Mouse (Mus musculus): ENCODE results near the gene Adig.

Gene Adig

DNA sequence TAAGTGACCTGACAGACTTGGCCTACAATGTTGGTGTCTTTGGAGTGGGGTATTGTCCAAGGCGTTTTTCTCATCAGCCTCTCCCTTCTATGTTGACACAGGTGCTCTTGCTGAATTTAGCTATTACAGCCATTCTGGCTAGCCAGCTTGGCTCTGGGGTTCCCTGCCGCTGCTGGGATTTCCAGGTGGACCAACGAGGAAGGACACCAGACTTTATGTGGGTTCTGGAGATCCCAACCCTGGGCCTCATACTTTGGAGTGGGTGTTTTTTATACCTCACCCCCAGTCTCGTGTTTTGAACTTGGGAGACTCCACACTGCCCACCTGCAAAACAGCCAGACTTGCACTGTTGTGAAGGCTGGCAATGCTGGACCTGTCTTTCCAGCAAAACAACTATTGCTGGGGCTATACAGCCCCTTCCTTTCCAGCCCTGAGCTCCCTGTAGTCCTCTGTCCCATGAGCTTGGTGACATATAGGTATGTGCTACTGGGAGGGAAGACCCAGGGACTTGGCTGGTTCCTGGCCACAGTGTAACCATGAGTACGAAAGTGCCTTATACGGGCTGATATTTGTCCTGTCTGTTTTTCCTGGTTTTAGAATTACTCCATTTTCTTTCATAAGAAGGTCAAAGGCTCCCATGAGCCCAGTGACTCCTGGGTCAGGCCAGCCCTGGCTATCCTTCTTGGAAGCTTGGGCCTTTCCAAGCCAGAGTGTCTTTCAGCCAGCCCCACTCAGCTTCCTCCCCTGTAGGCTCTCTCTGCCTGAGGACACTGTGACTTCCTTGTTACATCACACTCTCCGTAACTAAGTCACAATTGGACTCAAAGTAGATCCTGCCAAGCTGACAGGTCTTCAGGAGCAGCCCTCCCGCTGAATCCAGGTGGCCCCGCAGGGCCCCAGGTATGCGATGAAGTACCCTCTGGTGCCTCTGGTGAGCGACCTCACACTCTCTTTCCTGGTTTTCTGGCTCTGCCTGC is at the start of gene Adig:
Gene Adig, plus strand, starts transcription at position 777 of the 977 bp plus-strand sequence.
- DNase-seq (ENCODE audit: low read depth): no peak

- no peak for DNase-seq (ENCODE audit: low read depth)
These were observed 46.0 kb upstream of the Adig start for GRCm38 (mm10) chr2:158456451-158456850.

- DNase-seq (ENCODE audit: low read depth): no peak
These were observed 44.8 kb upstream of the Adig start for GRCm38 (mm10) chr2:158457610-158458009.

- DNase-seq (ENCODE audit: low read depth): no peak
These were observed 40.0 kb upstream of the Adig start for GRCm38 (mm10) chr2:158462450-158462849.

- DNase-seq (ENCODE audit: low read depth): no peak
These were observed 28.3 kb upstream of the Adig start for GRCm38 (mm10) chr2:158474159-158474558.

GRCm38 (mm10) chr2:158477640-158478039 is 24.8 kb upstream of the Adig start:
- no peak for DNase-seq (ENCODE audit: low read depth)

GRCm38 (mm10) chr2:158498457-158498856 is 4.0 kb upstream of the Adig start:
- DNase-seq (ENCODE audit: low read depth): no peak

- DNase-seq (ENCODE audit: low read depth): no peak
These were observed 814 bp downstream of the Adig start for GRCm38 (mm10) chr2:158503226-158503625.

- DNase-seq (ENCODE audit: low read depth): no peak
These were observed 1.3 kb downstream of the Adig start for GRCm38 (mm10) chr2:158503671-158504070.

- DNase-seq (ENCODE audit: low read depth): no peak
These were observed 4.1 kb downstream of the Adig start for GRCm38 (mm10) chr2:158506475-158506874.

- DNase-seq (ENCODE audit: low read depth): no peak
These were observed 4.6 kb downstream of the Adig start for GRCm38 (mm10) chr2:158507046-158507445.

DNA sequence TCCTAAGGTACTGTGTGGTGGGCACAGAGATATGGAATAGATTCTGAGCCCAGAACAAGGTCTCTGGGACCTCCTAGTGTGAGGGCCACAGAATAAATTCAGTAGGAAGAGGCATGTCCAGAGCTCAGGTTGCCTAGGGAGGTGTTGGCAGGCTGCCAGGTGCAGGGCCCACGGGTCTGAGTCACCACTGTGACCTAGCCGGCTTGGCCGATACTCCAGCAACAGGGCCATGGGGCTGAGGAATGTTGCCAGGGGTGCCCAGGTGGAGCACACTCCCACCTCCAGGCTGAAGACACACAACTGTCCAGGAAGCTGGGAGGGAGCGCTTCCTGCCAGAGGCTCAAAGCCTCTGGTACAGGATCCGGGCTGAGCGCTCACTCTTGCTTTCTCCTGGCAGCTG is 8.3 kb downstream of the Adig start:
- peak; percentile 49 for DNase-seq (ENCODE audit: low read depth)

- DNase-seq (ENCODE audit: low read depth): no peak
These were observed 10.1 kb downstream of the Adig start, which contains the start of gene Arhgap40 for GRCm38 (mm10) chr2:158512528-158512927. Gene Arhgap40 (plus strand): TSS chr2:158512796.

GRCm38 (mm10) chr2:158513821-158514336 is 11.5 kb downstream of the Adig start:
- no peak for DNase-seq (ENCODE audit: low read depth)

- peak; percentile 48 for DNase-seq (ENCODE audit: low read depth)
These were observed 16.2 kb downstream of the Adig start for GRCm38 (mm10) chr2:158518583-158518982.

- peak; percentile 17 for DNase-seq (ENCODE audit: low read depth)
These were observed 16.7 kb downstream of the Adig start for GRCm38 (mm10) chr2:158519071-158519470.

GRCm38 (mm10) chr2:158519800-158520199 is 17.4 kb downstream of the Adig start:
- no peak for DNase-seq (ENCODE audit: low read depth)

GRCm38 (mm10) chr2:158523060-158523459 is 20.6 kb downstream of the Adig start:
- no peak for DNase-seq (ENCODE audit: low read depth)

DNA sequence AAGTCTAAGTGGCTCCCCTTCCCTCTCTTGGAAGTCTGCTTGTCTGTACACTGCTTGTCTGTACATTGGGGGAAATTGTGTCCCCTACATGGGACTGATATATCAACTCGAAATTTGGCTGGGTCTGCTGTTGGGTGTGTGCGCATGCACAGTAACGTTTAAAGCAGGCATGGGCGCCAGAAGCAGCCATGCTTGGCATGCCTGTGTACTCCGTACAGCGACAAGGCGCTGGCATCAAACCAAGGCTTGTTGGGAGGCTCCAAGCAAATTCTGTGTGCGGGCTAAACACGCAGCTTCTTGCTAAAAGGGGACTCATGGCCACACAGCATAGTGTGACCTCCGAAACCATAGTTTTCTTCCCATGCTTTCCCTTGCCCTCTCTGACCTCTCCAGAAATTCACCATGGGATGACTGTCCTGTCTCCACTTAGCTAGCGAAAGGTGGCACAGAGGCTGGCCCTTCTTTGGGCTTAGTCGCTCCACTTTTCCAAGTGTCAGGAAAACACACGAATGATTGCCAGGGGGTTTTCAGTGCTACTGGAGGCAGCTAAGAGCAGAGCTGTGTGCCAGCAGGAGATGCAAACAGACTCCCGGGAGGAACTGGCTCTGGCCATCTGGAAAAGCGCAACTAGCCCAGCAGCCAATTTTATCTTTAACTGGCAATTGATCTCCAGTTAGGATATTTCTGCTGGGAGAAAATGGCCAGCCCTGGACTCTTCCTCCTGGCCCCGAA is 21.9 kb downstream of the Adig start:
- DNase-seq (ENCODE audit: low read depth): no peak

DNA sequence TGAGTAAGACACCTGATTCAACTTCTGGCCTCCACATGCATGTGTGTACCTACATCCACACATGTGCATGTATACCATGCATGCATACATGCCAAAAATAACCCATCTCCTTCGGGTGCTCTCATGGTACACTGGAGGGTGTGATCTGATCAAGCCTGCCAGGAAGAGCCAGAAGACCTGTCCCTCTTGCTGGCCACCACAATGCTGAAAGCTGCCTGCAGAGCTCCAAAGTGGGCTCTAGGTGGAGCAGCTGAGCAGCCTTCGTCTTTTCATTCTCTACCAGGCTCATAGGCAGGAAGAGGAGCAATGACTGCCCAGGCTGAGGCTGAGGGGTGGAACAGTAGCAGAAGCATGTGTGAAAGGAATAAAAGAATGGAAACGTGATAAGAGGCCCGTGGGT is 31.7 kb downstream of the Adig start:
- DNase-seq (ENCODE audit: low read depth): peak; percentile 78

GRCm38 (mm10) chr2:158534559-158534958 is 32.1 kb downstream of the Adig start:
- no peak for DNase-seq (ENCODE audit: low read depth)

DNA sequence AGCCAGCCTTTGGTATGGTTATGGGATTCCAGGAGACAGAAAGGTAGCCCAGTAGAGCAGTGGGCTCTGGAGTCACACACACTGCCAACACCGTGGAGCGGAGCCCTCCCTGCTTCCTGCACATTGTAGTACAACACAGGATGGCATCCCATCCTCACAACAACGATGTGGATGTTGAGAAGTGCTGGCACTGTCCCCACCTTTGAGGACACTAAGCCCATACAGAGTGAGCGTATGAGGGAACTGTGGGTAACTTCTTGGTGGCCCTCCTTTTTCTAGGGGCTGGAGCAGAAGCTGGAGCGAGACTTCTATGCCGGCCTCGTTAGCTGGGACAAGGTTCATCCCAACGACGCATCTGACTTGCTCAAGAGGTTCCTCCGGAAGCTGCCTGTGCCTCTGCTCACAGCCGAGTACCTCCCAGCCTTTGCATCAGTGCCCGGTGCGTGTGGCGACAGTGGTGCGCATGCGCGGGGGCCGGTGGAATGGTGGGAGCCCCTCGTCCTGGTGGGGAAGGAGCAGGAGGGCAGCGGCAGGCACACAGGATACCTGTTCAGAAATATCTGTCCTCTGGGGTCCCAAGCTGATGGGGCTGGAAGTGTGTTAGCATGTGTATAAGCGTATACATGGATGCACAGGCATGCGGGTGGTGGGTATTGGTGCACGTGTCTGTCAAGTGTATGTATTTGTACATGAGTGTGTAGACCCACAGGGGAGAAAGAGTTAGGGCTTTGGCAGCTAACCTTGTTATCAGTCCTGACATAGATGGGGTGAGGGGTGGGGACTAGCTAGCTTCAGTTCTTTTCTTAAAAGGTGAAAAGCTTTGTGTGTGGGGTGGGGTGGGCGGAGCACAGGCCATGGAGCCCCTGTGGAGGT is 37.3 kb downstream of the Adig start:
- no peak for DNase-seq (ENCODE audit: low read depth)

All from NIH3T3 (cell line).